Mouse (Mus musculus) lung, postnatal 0 days (tissue): ENCODE results near the gene Ppp1r10.
"Not testable (repeated sequence)": the region's sequence is repeated elsewhere in the genome, so short reads cannot be mapped to it uniquely, and the experiment has no call there.

Experiments
- CTCF ChIP-seq: IDR thresholded peaks from 2 replicates; pipeline ENCODE4 v1.5.1; 2016; ENCODE audit warnings: antibody characterized with exemption, mild to moderate bottlenecking
- EP300 ChIP-seq: IDR thresholded peaks from 2 replicates; pipeline ENCODE4 v1.6.1; 2016; ENCODE audit warnings: antibody characterized with exemption, mild to moderate bottlenecking, control low read depth

DNA sequence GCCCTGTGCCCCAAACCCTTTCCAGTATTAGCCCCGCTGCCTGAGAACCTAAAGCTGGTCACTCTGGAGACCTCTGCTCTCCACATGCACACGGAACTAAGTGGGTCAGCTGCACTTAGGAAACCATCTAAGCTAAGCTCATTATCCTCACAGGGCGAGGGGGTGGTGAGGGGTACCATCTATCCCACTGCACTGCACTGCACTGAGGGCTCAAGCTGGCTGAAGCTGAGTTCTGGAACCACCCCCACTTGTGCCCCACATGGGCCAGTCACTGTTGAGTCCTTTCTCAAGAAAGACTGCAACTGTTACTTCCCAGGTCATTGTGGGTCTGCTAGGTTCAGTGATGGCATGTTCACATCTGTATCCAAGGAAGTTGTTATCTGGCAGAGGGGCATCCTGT, 36.3 kb downstream of the Ppp1r10 start:
- not testable (repeated sequence) for TF ChIP-seq CTCF, EP300
